Mouse (Mus musculus): ENCODE measurements around the gene Cd59b.
"Not testable (repeated sequence)": the region's sequence is repeated elsewhere in the genome, so short reads cannot be mapped to it uniquely, and the experiment has no call there.

DNA sequence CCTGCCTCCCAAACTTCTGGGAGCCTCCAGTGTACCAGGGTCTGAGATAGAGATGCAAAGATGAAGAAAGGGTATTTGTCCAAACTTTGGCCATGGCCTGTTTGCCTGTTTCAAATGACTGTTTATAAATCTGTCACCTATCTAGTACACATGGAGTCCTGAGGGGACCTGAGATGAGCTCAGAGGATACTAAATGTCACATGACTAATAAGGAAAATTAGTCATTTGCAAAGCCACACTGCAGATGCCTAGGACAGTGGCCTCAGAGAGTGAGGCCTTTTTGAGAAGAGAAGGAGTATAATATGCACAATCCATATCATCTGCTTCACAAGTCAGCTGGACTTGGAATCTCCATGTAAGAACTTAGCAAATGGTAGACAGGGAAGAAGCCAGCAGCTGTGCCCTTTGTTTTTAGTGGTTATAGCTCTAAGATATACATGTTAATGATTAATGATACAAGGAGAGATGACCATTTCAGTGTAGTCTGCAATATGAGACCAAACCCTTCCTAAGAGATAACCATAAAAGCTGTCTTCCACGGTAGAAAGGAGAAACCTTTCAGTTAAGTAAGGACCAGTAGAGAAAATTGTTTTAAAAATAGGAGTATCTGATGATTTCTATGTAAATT is 41.6 kb downstream of the Cd59b start:
- not testable (repeated sequence) for TF ChIP-seq CTCF (IDR thresholded peaks at IDR 0.05; ENCODE audit: low read depth, low read length); POLR2A (IDR thresholded peaks at IDR 0.05; ENCODE audit: insufficient read depth, low read length)
